Mouse (Mus musculus) gastrocnemius, postnatal 4 days (tissue): ENCODE measurements around the gene Tox2. TPM values are rescaled to one million over a fixed set of nuclear protein-coding genes. Genes with fewer than 3 reads are reported as not detected.

ENCODE experiments used
- DNase-seq, 2 experiments: peaks; one replicate each; pipeline ENCODE4 v3.0.0; 2021 to 2022; ENCODE audit warnings: low spot score in 2 of 2, mixed read lengths in 2 of 2
- total RNA-seq, 2 experiments: library from RNA; stranded (reverse); gene quantifications; 2 replicates each; pipeline ENCODE4 v1.2.3; 2021

Gene Tox2
- total RNA-seq, 2 experiments from 2014 or later: 1.5 to 1.9 TPM

DNA sequence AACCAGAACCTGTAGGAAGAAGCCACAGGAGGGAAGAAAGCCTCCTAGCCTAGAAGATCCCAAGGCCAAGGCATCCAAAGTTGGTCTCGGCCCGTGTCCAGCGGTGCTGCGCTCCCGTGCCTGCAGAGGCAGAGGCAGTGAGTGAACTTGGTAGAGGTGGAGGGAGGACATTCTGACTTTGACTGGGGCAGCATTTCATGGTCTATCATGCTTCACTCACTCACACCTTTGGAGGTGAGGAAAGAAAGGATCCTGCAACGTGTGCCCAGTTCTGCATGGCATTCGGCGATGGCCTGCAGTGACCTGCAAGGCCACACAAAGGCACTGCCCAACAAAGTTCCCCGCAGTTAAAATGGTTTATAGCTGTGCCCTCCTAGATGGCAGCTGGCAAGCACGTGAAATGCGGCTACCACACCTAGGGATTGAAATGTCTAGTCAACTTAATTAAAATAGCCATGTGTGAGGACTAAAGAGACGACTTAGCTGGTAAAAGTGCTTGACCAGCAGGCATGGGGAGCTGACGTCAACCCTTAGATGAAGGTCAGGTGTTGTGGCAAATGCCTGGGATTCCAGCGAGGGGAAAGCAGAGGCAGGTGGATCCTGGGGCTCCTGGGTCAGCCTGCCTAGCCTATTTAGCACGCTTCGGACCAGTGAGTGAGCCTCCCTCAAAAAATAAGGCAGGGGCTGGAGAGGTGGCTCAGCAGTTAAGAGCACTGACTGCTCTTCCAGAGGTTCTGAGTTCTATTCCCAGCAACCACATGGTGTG is 158.1 kb downstream of the Tox2 start:
- no peak for DNase-seq

DNA sequence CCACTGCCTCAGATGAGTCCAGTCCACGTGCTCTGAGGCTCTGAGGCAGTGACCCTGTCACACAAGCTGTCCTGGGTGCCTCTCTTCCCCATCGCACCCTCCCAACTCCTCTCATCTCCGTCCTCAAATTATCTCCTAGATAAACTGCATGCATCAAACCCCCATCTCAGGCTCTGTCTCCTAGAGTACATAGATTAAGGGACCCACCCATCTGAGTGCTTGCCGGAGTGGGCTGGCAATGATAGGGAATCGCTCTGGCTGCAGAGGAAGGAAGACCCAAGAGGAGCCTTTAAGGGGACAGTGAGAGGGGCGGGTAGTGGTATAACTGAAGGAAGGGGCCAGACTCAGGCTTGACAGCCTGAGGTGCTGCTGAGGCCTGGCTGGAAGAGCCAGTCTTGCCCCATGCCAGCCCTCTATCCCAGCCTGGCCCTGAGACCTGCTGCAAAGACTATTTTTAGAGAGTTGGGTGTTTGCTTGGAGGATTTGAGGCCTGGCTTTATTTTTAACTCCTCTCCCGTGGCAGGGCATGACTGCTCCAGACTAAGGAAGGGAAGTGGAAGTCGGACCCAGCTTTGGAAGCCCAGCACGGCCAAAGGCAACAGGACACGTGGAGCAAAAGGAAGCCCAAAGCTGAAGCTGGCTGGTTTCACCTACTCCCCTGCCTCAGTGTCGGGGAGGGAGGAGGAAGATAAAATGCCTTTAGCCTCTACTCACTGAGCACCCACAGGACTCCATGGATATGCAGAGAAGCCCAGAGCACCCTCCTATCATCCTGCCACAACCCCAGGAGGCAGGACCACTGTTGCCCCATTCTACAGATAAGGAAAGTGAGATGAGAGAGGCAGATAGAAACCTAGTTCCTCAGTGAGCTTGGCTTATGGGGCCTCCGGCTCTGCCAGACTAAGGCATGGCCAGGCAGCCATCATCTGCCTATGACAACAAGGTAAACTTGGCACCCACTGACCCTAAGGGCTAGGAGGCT is 160.3 kb downstream of the Tox2 start:
- no peak for DNase-seq

DNA sequence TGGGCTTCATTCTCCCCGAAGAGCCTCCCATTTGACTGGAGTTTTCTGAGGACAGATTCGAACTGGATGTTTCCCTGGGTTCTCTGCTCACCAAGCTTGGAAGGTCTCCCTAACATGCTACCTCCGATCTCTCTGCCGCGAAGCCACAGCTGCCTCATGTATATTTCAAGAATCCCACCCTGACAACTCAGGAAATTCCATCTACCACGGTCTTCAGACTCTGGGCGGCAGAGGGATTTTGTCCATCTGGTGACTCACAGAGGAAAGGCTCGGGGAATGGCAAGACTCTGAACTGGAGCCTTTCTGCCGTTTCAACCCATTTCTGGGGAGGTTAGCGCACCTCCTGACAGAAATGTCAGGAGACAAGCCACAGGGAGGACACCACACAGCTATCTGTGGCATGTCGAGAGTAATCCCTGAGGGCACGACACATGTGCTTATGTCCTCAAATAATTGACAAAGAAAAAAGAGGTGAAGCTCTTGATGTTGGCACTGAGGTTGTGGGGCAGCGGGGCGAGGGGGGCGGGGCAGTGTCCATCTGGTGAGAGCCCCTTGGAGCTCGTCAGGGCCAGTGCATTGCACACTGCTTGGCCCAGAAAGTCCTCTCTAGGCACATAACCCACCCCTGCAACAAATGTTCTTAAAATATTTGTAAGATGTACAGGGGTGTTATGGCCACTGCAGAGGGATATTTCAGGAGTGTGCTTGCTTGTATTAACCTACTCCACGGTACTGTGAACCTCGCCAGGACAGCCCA is 162.0 kb downstream of the Tox2 start:
- DNase-seq: no peak

- DNase-seq: no peak
Measured at GRCm38 (mm10) chr2:163370175-163370574, 167.2 kb downstream of the Tox2 start.

DNA sequence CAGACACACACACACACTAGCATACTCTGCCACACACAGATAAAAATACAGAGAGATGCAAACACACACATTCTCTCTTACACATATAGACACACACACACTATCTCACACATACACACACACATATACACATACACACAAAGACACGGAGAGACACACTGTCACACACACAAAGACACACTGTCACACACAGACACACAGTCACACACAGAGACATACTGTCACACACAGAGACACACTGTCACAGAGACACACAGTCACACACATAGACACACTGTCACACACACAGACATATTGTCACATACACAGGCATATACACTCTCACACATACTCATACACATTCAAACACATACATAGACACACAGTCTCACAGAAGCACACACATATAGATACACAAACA is 169.7 kb downstream of the Tox2 start:
- no peak for DNase-seq

Other genes starting within 250 kb of the Tox2 start
- gene Sgk2, start 215.8 kb upstream of the Tox2 start, total RNA-seq: not detected
- gene Ift52, start 185.8 kb upstream of the Tox2 start, total RNA-seq: 10 to 100 TPM; 21.1 to 21.5 TPM
- 10 to 100 TPM; 10.6 TPM for gene Mybl2, start 148.4 kb upstream of the Tox2 start, total RNA-seq
- gene Gtsf1l, start 115.3 kb upstream of the Tox2 start, total RNA-seq: not detected
- gene Jph2, start 194.9 kb downstream of the Tox2 start, total RNA-seq: 100 to 1,000 TPM; 166 to 199 TPM
- gene Oser1, start 221.6 kb downstream of the Tox2 start, total RNA-seq: 10 to 100 TPM; 31.3 to 33.8 TPM
- not detected for gene Gdap1l1, start 235.4 kb downstream of the Tox2 start, total RNA-seq